Mouse (Mus musculus): ENCODE data around the gene Akr1a1.

Gene Akr1a1

DNA sequence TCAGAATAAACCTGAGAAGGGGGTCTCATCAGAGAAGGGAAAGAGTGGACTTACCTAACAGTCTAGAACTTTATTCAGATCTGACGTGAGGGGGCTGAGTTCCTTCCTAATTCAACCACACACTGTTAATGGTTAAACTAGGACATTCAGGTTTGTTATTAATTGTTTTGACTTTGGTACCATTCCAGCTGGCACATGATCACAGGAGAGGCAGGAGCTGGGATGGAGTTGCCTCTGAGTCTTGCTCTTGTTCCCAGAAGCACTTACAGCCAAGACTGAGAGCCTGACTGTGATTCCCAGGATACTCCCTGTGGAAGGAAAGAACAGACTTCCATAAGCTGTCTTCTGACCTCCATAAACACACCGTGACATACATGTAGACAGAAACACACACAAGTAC lies 8.0 kb upstream of the Akr1a1 start:
- no peak for DNase-seq (ENCODE audit: low read depth, low spot score)

DNA sequence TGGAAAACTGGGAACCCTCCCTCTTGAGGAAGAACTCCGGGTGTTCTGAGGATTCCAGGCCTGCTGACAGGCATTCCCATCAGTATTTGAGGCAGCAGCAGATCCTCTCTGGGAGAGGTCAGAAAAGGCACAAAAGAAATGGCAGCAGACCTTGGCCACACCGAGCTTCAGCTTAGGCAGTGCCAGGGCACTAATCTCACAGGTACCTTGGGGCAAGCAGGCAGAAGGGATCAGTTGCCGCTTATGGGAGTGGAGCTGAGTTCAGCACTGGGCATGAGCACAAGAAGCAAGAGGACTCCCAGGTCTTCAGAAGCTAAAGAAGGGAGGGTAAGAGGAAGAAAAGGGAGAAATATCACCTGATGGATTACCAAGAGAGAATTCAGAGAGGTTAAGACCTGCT lies 6.5 kb upstream of the Akr1a1 start:
- DNase-seq (ENCODE audit: low read depth, low spot score) = no peak

DNA sequence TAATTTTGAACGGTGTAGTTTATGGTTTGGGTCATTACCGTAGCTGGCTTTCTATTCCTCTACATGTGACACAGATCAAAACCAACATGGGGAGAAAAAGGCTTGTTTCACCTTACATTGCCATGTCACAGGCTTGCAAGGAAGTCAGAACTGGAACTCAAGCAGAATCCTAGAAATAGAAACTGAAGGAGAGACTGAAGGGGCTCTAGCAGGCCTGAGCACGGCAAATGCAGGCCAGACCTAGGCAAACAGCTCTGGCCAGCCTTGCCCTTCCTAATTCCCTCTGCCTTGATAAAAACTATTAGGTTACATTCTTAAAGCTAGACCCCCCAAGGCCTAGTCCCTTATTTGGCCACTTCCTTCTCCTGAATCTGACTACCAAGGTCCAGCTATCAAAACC lies 4.2 kb upstream of the Akr1a1 start:
- no peak for DNase-seq (ENCODE audit: low read depth, low spot score)

GRCm38 (mm10) chr4:116655100-116655499 lies 3.6 kb upstream of the Akr1a1 start:
- no peak for DNase-seq (ENCODE audit: low read depth, low spot score)

- DNase-seq (ENCODE audit: low read depth, low spot score) = no peak
These were observed 1.7 kb upstream of the Akr1a1 start for GRCm38 (mm10) chr4:116653228-116653627.

GRCm38 (mm10) chr4:116651797-116652135 lies 286 bp upstream of the Akr1a1 start:
- DNase-seq (ENCODE audit: low read depth, low spot score) = no peak

DNA sequence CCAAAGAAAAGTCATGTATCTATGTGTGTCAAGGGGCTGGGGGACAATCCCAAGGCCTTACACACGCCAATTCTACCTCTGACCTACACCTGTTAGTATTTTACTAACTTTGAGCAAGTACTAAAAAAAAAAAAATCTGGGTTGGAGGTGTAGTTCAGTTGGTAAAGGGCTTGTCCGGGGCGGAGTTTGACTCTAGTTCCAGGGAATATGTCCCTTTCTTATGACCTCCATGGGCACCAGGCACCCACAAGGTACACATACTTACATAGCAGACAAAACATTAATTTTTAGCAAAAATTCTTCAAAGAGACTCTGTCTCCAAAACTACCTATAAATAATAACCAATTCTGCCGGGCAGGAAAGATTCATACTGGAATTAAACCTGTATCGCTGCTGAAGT lies 1.1 kb downstream of the Akr1a1 start:
- no peak for DNase-seq (ENCODE audit: low read depth, low spot score)

- no peak for DNase-seq (ENCODE audit: low read depth, low spot score)
These were observed 2.1 kb downstream of the Akr1a1 start for GRCm38 (mm10) chr4:116649411-116649810.

DNA sequence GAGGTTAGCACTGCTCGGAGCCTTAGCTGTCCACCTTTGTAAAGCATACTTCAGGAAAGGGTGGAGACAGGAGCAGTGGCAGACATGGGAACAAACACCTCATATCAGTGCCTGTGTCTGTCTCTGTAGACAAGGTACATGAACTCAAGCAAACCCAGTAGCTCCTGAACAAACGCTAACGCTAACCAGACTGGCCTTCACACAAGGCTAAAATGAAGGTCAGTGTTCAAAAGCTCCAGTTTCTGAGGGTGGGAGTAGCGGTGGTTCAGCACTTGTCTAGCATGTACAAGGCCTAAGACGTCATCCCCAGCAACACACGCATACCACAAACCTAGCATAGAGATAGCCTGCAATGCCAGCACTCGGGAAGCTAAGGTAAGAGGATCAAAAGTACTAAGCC lies 5.9 kb downstream of the Akr1a1 start:
- DNase-seq (ENCODE audit: low read depth, low spot score) = no peak

DNA sequence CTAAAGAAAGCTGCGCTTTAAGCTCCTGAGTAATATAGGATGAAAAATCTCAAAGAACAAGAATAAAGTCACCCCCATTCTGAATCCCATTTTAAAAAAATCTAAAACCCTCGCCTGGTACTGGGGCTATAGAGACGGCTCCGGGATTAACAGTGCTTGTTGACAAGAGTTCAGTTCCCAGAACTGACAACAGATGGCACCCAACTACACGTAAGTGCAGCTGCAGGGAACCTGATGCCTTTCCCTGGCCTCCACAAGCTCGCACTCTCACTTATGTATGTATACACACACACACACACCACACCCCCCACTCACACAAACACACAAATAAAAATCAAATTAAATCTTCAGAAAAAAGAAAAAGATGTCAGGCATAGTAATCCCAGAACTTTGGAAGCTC lies 7.2 kb downstream of the Akr1a1 start:
- peak; percentile 65 for DNase-seq (ENCODE audit: low read depth, low spot score)

DNA sequence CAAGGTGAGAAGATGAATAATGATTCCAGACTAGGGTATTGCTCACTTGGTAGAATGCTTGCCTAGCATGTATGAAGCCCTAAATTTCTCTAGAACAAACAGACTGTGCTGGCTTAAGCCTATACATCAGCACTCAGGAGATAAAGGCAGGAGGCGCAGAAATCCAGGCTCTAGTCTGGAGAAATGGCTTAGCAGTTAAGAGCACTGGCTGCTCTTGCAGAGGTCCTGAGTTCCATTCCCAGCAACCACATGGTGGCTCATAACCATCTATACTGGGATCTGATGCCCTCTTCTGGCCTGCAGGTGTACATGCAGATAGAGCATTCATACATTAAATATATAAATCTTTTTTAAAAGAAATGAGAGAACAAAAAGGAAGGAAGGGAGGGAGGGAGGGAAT lies 9.4 kb downstream of the Akr1a1 start:
- DNase-seq (ENCODE audit: low read depth, low spot score) = no peak

- no peak for DNase-seq (ENCODE audit: low read depth, low spot score)
These were observed 12.7 kb downstream of the Akr1a1 start for GRCm38 (mm10) chr4:116638821-116639220.

DNA sequence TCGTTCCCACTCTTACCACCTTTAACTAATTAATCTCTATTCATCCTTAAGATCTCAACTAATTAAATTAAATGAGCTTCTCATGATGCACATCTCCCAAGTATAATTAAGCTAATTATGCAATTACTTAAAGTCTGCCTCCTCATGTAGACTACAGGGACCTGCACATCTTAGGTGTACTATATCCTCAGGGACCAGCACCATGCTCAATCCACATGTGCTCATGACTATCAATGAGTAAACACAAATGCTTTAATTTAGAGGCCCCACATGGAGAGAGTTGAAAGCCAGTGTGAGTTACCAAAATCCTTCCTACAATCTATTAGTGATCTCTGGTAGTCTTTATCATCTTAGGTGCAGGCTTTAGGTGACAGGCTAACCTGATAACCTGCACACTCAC lies 16.3 kb downstream of the Akr1a1 start:
- no peak for DNase-seq (ENCODE audit: low read depth, low spot score)

- peak; percentile 90 for DNase-seq (ENCODE audit: low read depth, low spot score)
These were observed 23.5 kb downstream of the Akr1a1 start, which contains the start of gene Nasp for GRCm38 (mm10) chr4:116627722-116628662. TSS of gene Nasp (minus strand) at chr4:116627941.

- DNase-seq (ENCODE audit: low read depth, low spot score) = peak; percentile 93
These were observed 24.1 kb downstream of the Akr1a1 start for GRCm38 (mm10) chr4:116627359-116627716.

- peak; percentile 93 for DNase-seq (ENCODE audit: low read depth, low spot score)
These were observed 24.7 kb downstream of the Akr1a1 start for GRCm38 (mm10) chr4:116626658-116627358.

GRCm38 (mm10) chr4:116624831-116625230 lies 26.6 kb downstream of the Akr1a1 start:
- DNase-seq (ENCODE audit: low read depth, low spot score) = no peak

DNA sequence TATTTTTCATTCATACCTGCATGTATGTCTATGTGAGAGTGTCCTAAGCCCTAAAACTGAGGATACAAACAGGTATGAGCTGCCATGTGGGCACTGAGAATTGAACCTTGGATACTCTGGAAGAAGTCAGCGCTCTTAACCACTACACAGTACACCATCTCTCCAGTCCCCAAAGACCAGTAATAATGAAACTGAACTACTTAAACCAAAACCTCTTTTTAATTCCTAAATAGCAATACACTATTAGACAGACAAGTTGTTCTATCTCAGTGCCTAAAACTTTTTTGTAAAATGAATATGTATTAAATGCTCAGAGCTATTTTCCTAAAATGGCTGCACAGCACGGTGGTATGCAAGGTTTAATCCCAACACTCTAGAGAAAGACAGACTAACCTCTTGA lies 36.2 kb downstream of the Akr1a1 start:
- DNase-seq (ENCODE audit: low read depth, low spot score) = no peak

DNA sequence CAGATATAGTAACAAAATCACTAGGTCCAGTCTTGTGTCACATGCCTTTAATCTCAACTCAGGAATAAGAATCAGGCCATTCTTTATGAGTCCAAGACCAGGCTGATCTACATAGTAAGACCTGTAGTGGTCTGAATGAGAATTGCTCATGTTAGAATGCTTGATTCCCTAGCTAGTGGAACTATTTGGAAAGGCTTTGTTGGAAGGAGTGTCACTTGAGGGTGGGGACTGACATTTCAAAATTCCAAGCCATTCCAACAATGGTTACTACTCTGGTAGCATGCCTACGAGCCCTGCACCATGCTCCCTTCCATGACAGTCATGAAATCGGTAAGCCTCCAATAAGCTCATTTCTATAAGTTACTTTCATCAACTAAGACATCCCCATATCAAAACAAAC lies 38.9 kb downstream of the Akr1a1 start:
- DNase-seq (ENCODE audit: low read depth, low spot score) = no peak

DNA sequence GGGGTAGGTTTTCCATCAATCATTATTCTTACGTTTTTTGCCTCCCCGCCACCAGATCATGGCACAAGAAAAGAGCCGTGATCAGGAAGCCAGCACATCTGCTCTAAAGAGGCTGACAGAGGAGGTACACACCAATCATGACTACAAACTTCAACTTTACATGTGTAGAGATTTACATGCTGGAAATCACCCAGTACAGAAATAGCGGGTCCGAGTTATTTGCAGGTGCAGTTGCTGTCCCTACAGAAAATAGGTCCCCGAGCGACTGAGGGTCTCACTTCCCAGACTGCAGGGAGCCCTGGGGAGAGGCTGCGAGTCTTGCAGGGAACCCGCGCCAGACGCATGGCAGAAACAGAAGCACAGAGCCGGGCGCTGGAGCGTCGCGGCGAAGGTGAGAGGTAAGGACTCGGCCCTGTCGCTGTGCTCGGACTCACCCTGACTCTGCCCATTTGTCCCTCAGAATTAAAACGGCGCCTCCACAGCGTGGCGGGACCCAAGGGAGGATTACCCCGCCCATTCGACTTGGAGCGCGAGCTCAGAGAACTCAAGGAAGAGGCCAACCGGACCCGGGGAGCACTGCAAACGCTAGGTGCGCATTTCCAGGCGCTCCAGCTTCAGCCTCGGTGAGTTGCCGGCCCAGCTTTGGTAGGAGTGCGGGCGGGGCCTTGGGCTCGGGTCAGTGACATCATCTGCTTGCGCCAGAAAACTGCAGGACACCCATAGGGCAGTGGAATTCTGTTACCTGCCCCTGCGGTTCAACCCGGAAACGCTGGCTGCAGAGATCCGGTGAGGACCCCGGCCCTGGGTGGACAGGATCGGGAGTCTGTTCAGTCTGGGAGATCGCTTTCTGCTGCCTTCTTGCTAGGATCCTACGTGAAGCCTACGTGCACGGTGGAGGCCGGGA lies 54.2 kb downstream of the Akr1a1 start:
- DNase-seq (ENCODE audit: low read depth, low spot score) = peak; percentile 85

GRCm38 (mm10) chr4:116596379-116596778 lies 55.1 kb downstream of the Akr1a1 start, which contains the start of gene Ccdc17:
TSS of gene Ccdc17 (plus strand) at chr4:116596654.
- no peak for DNase-seq (ENCODE audit: low read depth, low spot score)

GRCm38 (mm10) chr4:116595793-116596192 lies 55.7 kb downstream of the Akr1a1 start:
- DNase-seq (ENCODE audit: low read depth, low spot score) = no peak

Data from CD4-positive, CD25-positive, alpha-beta regulatory T cell, adult 2 months (primary cell).